Mouse (Mus musculus) lung, adult 2 months (tissue): Measurements from ENCODE around the gene Gmds.

Experiments
- CTCF ChIP-seq: fragments of 200-500 bp; IDR thresholded peaks from 2 replicates; pipeline ENCODE4 v1.5.1; 2011; ENCODE audit warnings: mild to moderate bottlenecking, low read length, control low read depth; ENCODE audit not compliant: insufficient read depth
- POLR2A ChIP-seq: fragments of 200-500 bp; IDR thresholded peaks from 2 replicates; pipeline ENCODE4 v1.6.1; 2011; ENCODE audit warnings: low read depth, mild to moderate bottlenecking, control low read depth, low read length, borderline replicate concordance; ENCODE audit errors: extremely low read depth

GRCm38 (mm10) chr13:31801703-31802305 lies 536.7 kb downstream of the Gmds start:
- no peak for TF ChIP-seq CTCF
- TF ChIP-seq POLR2A: no peak
